Mouse (Mus musculus): ENCODE results near the gene Olfr1265. TPM values are rescaled to one million over a fixed set of nuclear protein-coding genes. Genes with fewer than 3 reads are reported as not detected.

The Olfr1265 gene
- polyA plus RNA-seq (2012; rRNA removed), result not detected in 2 replicates

DNA sequence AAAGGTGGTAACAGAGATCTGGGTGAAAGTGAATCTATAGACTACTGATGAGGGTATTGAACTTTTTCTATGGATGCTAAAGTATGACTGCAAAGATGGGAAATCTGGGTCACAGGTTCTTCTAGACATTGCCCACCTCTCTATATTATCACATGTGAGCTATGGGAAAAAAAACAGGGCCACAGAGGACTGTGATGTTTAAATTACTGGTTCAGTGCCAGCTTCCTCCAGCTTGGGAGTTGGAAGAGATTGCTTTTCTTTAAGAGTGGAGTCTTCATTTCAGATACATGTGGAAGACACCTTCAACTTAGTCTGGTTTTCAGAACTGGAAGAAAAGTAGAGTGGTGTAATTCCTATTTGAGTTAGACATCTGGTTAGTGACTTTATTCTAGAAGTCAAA lies at the start of gene Olfr1265:
Gene Olfr1265, plus strand, starts transcription at position 301 of the 400 bp plus-strand sequence.

DNA sequence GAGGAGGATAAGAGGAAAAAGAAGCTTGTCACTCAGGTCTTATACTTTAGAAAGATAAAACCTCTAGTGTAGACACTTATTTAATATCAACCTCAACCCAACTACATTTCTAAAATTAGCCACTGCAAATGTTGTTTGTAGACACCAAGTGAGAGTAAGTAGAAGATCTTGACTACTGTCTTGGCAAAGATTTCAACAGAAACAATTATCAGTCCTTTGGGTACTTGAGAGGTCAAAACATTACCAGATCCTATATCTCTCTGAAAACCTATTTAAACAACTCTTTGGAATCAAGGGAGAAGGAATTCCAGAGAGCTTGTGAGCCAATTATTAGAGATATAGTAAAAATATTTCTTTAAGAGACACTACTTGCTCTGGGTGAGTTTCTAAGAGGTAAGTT lies 44.2 kb upstream of the Olfr1265 start, which contains the start of gene Olfr1261:
Gene Olfr1261, plus strand, starts transcription at position 301 of the 400 bp plus-strand sequence.

DNA sequence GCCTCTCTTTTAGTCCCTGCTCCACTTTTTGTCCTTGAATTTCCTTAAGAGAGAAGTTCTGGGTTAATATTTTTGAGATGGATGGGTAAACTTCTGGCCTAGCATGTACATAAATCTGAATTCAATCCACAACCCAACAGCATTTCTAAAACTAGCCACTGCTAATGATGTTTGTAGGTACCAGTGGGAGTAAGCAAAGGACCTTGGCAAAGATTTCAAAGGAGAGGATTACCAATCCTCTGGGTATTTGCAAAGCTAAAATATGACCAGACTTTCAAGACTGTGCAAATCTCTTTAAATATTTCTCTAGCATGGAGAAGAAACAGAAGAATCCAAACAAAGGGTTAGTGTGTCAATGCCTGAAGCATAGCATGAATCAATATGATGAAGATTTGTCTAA lies 35.3 kb upstream of the Olfr1265 start, which contains the start of gene Olfr1262:
Gene Olfr1262, plus strand, starts transcription at position 301 of the 400 bp plus-strand sequence.

DNA sequence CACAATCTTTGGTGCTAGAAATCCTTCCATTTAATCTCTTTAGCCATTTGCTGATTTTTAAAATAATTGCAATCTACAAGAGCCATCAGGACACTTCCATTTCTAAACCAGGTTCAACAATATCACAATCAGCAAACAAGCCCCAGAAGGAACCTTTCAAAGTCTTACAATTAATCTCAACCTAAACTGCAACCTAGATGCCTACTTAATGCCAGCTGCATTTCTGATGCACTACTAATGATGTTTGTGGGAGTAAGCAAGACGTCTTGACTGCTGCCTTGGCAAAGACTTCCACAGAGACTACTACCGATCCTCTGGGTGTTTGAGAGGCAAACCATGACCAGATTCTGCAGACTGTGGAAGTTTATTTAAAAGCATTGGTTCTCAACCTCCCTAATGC lies 23.3 kb upstream of the Olfr1265 start, which contains the start of gene Olfr1263:
Gene Olfr1263, plus strand, starts transcription at position 301 of the 400 bp plus-strand sequence.

DNA sequence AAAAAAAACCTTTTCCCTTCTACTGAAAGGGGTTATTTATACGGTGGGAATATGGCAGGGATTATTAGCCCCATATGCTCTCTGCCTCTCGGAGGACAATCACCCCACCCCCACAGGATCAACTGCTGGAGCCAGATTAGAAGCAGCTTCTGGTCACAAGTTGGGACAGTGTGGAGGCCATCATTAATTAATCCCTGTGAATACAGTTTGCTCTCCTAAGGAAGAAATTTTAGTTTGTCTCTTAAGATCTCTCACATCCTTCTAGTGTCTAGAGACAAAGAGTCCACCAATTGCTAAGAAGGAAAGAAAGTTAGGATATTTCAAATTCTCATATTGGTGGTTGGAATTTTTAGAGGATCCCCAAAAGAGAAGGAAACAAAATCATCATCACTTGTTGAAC lies 9.7 kb upstream of the Olfr1265 start, which contains the start of gene Olfr1264:
Gene Olfr1264, minus strand, starts transcription at position 101 of the 400 bp plus-strand sequence.

DNA sequence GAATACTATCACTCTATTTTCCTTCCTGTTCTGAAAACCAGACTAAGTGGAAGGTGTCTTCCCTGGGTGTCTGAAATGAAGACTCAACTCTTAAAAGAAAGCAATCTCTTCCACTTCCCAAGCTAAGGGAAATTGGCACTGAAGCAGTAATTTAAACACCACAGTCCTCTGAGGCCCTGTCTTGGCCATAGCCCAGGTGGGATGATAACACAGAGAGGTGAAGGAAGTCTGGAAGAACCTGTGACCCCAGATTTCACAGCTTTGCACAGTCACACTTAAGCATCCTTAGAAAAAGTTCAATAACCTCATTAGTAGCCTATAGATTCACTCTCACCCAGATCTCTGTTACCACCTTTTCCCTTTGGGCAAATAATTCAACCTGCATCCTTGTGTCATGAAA lies 28.4 kb downstream of the Olfr1265 start, which contains the start of gene Olfr140:
Gene Olfr140, minus strand, starts transcription at position 101 of the 400 bp plus-strand sequence.

Other genes starting within 250 kb of the Olfr1265 start
- gene Olfr1254, start 241.7 kb upstream of the Olfr1265 start, polyA plus RNA-seq (2012; rRNA removed), result not detected in 2 replicates
- gene Olfr1255, start 223.3 kb upstream of the Olfr1265 start, polyA plus RNA-seq (2012; rRNA removed), result not detected in 2 replicates
- not detected in 2 replicates for gene Olfr1256, start 193.8 kb upstream of the Olfr1265 start, polyA plus RNA-seq (2012; rRNA removed)
- gene Olfr48, start 187.1 kb upstream of the Olfr1265 start, polyA plus RNA-seq (2012; rRNA removed), result 0.14 TPM in 1 of 2 replicates, not detected in the other
- gene Olfr1257, start 156.9 kb upstream of the Olfr1265 start, polyA plus RNA-seq (2012; rRNA removed), result not detected in 2 replicates
- not detected in 2 replicates for gene Olfr1258, start 108.0 kb upstream of the Olfr1265 start, polyA plus RNA-seq (2012; rRNA removed)
- 0.01 and 0.09 TPM in 2 replicates for gene Olfr1259, start 86.7 kb upstream of the Olfr1265 start, polyA plus RNA-seq (2012; rRNA removed)
- gene Olfr1260, start 61.0 kb upstream of the Olfr1265 start, polyA plus RNA-seq (2012; rRNA removed), result not detected in 2 replicates
- gene Olfr1261, start 44.1 kb upstream of the Olfr1265 start, polyA plus RNA-seq (2012; rRNA removed), result not detected in 2 replicates
- gene Olfr1262, start 35.2 kb upstream of the Olfr1265 start, polyA plus RNA-seq (2012; rRNA removed), result not detected in 2 replicates
- not detected in 2 replicates for gene Olfr1263, start 23.2 kb upstream of the Olfr1265 start, polyA plus RNA-seq (2012; rRNA removed)
- gene Olfr1264, start 9.8 kb upstream of the Olfr1265 start, polyA plus RNA-seq (2012; rRNA removed), result not detected in 2 replicates
- not detected in 2 replicates for gene Olfr140, start 28.3 kb downstream of the Olfr1265 start, polyA plus RNA-seq (2012; rRNA removed)
- not detected in 2 replicates for gene Olfr1269, start 86.1 kb downstream of the Olfr1265 start, polyA plus RNA-seq (2012; rRNA removed)
- 0.04 and 0.10 TPM in 2 replicates for gene Olfr32, start 107.0 kb downstream of the Olfr1265 start, polyA plus RNA-seq (2012; rRNA removed)
- 0.10 TPM in 1 of 2 replicates, not detected in the other for gene Olfr1270, start 117.8 kb downstream of the Olfr1265 start, polyA plus RNA-seq (2012; rRNA removed)
- not detected in 2 replicates for gene Olfr1506, start 189.2 kb downstream of the Olfr1265 start, polyA plus RNA-seq (2012; rRNA removed)
- gene Olfr142, start 222.3 kb downstream of the Olfr1265 start, polyA plus RNA-seq (2012; rRNA removed), result not detected in 2 replicates
- not detected in 2 replicates for gene Olfr1271, start 235.7 kb downstream of the Olfr1265 start, polyA plus RNA-seq (2012; rRNA removed)

Data from central nervous system, embryonic 18 days (tissue).